Mouse (Mus musculus) E14TG2a.4 (cell line): ENCODE data around the gene Sap30.
"Not testable (repeated sequence)": the region's sequence is repeated elsewhere in the genome, so short reads cannot be mapped to it uniquely, and the experiment has no call there.

Experiments used
- H3K27me3 ChIP-seq: 2 replicates; pipeline ENCODE4 v1.6.1; 2014; ENCODE audit warnings: low read length, control low read depth; ENCODE audit not compliant: insufficient read depth
- H3K36me3 ChIP-seq: 2 replicates; pipeline ENCODE4 v1.6.1; 2014; ENCODE audit warnings: low read length, control low read depth; ENCODE audit not compliant: insufficient read depth
- H3K4me1 ChIP-seq: replicated peaks from 2 replicates; pipeline ENCODE4 v1.6.1; 2014; ENCODE audit warnings: low read depth, low read length, control low read depth
- H3K4me3 ChIP-seq: replicated peaks from 2 replicates; pipeline ENCODE4 v1.5.1; 2014; ENCODE audit warnings: mild to moderate bottlenecking, low read length
- H3K9me3 ChIP-seq: 2 replicates; pipeline ENCODE4 v1.6.1; 2014; ENCODE audit warnings: low read length, control low read depth
- CTCF ChIP-seq: conservative IDR thresholded peaks from 2 replicates; pipeline ENCODE4 v1.5.1; 2014; ENCODE audit warnings: low read length
- NANOG ChIP-seq: IDR thresholded peaks from 2 replicates; pipeline ENCODE4 v1.6.1; 2014; ENCODE audit warnings: borderline replicate concordance, low read length, mixed read lengths
- POU5F1 ChIP-seq: IDR thresholded peaks from 2 replicates; pipeline ENCODE4 v1.6.1; 2014; ENCODE audit warnings: low read length, borderline replicate concordance

Sap30 gene

DNA sequence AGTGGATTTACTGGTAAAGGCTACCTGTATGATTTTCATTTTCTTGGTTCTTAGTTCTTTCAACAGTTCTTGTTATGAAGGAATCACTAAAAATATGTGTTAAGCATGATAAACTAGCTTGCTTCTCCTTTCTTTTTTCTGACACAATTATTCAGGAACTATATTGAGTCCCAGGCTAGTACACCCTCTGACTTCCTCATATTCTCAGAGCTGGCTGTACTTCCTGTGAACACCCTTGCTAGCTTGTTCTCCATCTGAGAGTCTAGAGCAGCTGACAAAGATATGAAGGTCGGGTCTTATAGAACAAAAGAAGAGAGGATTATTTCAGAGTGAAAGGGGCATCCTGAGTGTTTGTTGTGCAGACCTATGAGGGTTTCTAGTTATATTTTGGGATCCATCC lies 24.8 kb downstream of the Sap30 start:
- H3K4me1 ChIP-seq, result 0 out of 2 replicates have a peak, but pooled peaks cover 2% of the 10 kb centered on the region
- no peaks in the 10 kb centered on the region for H3K9me3 ChIP-seq
- H3K4me3 ChIP-seq, result no peak overlapping the region
- TF ChIP-seq NANOG, result no peak
- no peaks in the 10 kb centered on the region for H3K36me3 ChIP-seq
- no peaks in the 10 kb centered on the region for H3K27me3 ChIP-seq

DNA sequence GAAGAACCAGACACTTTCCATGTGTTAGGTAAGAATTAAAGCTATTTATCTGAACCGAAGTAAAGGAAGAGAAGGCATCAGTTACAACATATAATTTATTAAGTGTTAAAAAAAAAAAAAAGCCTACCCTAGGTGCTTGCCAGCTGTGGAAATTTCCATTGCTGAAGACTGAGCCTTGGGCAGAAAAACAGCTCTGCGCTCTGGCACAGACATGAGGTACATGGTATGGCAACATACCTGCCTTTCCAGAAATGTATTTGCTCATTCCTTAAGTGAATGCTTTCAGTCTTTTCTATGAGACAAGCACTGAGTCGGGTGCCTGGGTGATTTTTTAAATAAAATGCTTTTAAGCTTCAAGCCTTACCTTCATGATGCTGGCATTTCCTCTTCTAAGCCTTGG lies 29.7 kb downstream of the Sap30 start:
- no peaks in the 10 kb centered on the region for H3K27me3 ChIP-seq
- H3K36me3 ChIP-seq, result no peaks in the 10 kb centered on the region
- H3K4me3 ChIP-seq, result no peak overlapping the region
- no peaks in the 10 kb centered on the region for H3K9me3 ChIP-seq
- TF ChIP-seq POU5F1 (no peak), NANOG (no peak), CTCF (no peak)
- no peaks in the 10 kb centered on the region for H3K4me1 ChIP-seq

DNA sequence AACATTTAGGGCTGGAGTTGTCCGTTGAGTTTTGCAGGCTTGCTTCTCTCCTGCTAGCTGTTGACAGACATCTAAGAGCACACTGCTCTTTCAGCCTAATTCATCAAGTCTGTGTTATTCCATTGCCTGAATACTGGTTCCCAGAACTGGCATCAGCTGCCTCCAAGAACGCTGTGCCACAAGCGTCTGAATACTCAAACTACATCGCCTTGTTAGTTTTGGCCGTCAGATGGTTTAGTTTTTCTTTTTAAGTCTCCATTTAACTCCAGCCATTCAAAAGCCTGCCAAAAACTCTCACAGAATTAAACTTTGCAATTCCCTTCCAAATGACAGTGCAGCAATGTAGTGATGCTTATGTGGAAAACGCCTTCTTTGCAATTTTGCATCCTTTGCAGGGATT lies 30.5 kb downstream of the Sap30 start:
- Histone ChIP-seq H3K9me3 (no peaks in the 10 kb centered on the region), H3K4me1 (no peaks in the 10 kb centered on the region), H3K36me3 (no peaks in the 10 kb centered on the region), H3K4me3 (no peak overlapping the region), H3K27me3 (no peaks in the 10 kb centered on the region)
- TF ChIP-seq NANOG (no peak), CTCF (no peak), POU5F1 (no peak)

- H3K4me3 ChIP-seq, result no peak within 1 kb of the TSS
- H3K4me1 ChIP-seq, result no peaks in the 10 kb centered on the region
- no peaks in the 10 kb centered on the region for H3K36me3 ChIP-seq
- no peaks in the 10 kb centered on the region for H3K27me3 ChIP-seq
- TF ChIP-seq NANOG, result no peak
- no peak for TF ChIP-seq POU5F1
- no peak for TF ChIP-seq CTCF
- no peaks in the 10 kb centered on the region for H3K9me3 ChIP-seq
These were observed 31.9 kb downstream of the Sap30 start, which contains the start of gene Scrg1 for GRCm38 (mm10) chr8:57455765-57456164. TSS of gene Scrg1 (plus strand) at chr8:57455923.

DNA sequence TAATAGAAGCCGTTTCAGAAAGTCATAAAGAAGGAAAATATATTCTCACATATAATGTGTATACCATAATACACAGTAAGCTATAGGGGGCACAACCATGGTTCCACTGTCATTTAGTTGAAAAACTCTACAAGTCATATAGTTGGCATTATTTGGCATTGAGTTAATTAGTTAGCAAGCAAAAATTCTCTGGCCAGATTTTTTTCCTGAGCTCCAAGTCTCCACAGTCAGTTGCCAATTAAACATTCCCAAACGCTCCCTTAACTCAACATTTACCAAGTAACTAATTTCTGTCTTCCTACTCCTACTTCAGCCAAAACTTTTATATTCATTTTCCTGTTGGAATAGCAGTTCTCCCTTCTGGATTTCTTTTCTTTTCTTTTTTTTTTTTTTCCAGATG lies 34.3 kb downstream of the Sap30 start:
- no peak overlapping the region for H3K4me3 ChIP-seq
- H3K4me1 ChIP-seq, result no peaks in the 10 kb centered on the region
- TF ChIP-seq NANOG, result no peak
- no peak for TF ChIP-seq POU5F1
- no peak for TF ChIP-seq CTCF
- no peaks in the 10 kb centered on the region; the same call in 1 of the 2 replicates for H3K9me3 ChIP-seq
- no peaks in the 10 kb centered on the region for H3K27me3 ChIP-seq
- no peaks in the 10 kb centered on the region for H3K36me3 ChIP-seq

GRCm38 (mm10) chr8:57451896-57452295 lies 35.8 kb downstream of the Sap30 start:
- H3K4me1 ChIP-seq, result no peaks in the 10 kb centered on the region
- H3K9me3 ChIP-seq, result no peaks in the 10 kb centered on the region; the same call in 1 of the 2 replicates
- H3K4me3 ChIP-seq, result no peak overlapping the region
- H3K36me3 ChIP-seq, result no peaks in the 10 kb centered on the region
- no peak for TF ChIP-seq CTCF
- TF ChIP-seq POU5F1, result no peak
- TF ChIP-seq NANOG, result no peak
- H3K27me3 ChIP-seq, result no peaks in the 10 kb centered on the region

- no peaks in the 10 kb centered on the region for H3K27me3 ChIP-seq
- H3K4me1 ChIP-seq, result no peaks in the 10 kb centered on the region
- H3K4me3 ChIP-seq, result no peak overlapping the region
- H3K9me3 ChIP-seq, result no peaks in the 10 kb centered on the region; the same call in 1 of the 2 replicates
- no peak for TF ChIP-seq NANOG
- TF ChIP-seq POU5F1, result no peak
- TF ChIP-seq CTCF, result no peak
- no peaks in the 10 kb centered on the region for H3K36me3 ChIP-seq
These were observed 36.9 kb downstream of the Sap30 start for GRCm38 (mm10) chr8:57450726-57451125.

GRCm38 (mm10) chr8:57445901-57446300 lies 41.8 kb downstream of the Sap30 start:
- H3K4me1 ChIP-seq, H3K27me3 ChIP-seq, H3K4me3 ChIP-seq, H3K9me3 ChIP-seq, H3K36me3 ChIP-seq: not testable (repeated sequence)

GRCm38 (mm10) chr8:57443289-57443688 lies 44.4 kb downstream of the Sap30 start:
- H3K4me1 ChIP-seq, result no peaks in the 10 kb centered on the region
- no peaks in the 10 kb centered on the region; the same call in 1 of the 2 replicates for H3K9me3 ChIP-seq
- TF ChIP-seq POU5F1 (no peak), NANOG (no peak), CTCF (no peak)
- H3K4me3 ChIP-seq, result no peak overlapping the region
- H3K36me3 ChIP-seq, result no peaks in the 10 kb centered on the region
- H3K27me3 ChIP-seq, result peaks cover 8% of the 10 kb centered on the region; the same call in 1 of the 2 replicates
